Mouse (Mus musculus) MEL (cell line): ENCODE results near the gene Dnajb8. TPM values are rescaled to one million over a fixed set of nuclear protein-coding genes. Genes with fewer than 3 reads are reported as not detected.

Source experiments
- DNase-seq: peaks from one replicate; pipeline ENCODE4 v3.0.0; 2011; ENCODE audit warnings: low read depth, low spot score
- H3K27ac ChIP-seq: 2 replicates; pipeline ENCODE4 v1.5.1; 2012; ENCODE audit warnings: low read depth, mild to moderate bottlenecking, control low read depth, low read length, moderate library complexity; ENCODE audit not compliant: control insufficient read depth
- H3K27me3 ChIP-seq, 2 experiments: fragments of 150-350 bp in 1 of 2; sonication (generic) in 1 of 2; 2 replicates each; pipeline ENCODE4 v1.6.1; 2012; ENCODE audit warnings: low read length in 2 of 2, mild to moderate bottlenecking in 2 of 2, improper control_type of control experiment in 1 of 2, moderate library complexity in 1 of 2; ENCODE audit not compliant: insufficient read depth in 2 of 2, control insufficient read depth in 1 of 2
- H3K36me3 ChIP-seq, 2 experiments: 2 replicates each; pipeline ENCODE4 v1.6.1; 2012 to 2014; ENCODE audit warnings: low read length in 2 of 2, improper control_type of control experiment in 1 of 2, inconsistent platforms in 1 of 2, mild to moderate bottlenecking in 1 of 2; ENCODE audit not compliant: insufficient read depth in 2 of 2, control insufficient read depth in 1 of 2
- H3K4me1 ChIP-seq, 2 experiments: fragments of 150-350 bp in 1 of 2; sonication (generic) in 1 of 2; 2 replicates each; pipeline ENCODE4 v1.6.1; 2012; ENCODE audit warnings: low read length in 2 of 2, improper control_type of control experiment in 1 of 2, mild to moderate bottlenecking in 1 of 2; ENCODE audit not compliant: insufficient read depth in 2 of 2, control insufficient read depth in 1 of 2
- H3K4me3 ChIP-seq, 2 experiments: fragments of 150-350 bp in 1 of 2; sonication (generic) in 1 of 2; 2 replicates each; pipeline ENCODE4 v1.5.1; 2012; ENCODE audit warnings: low read depth in 2 of 2, low read length in 2 of 2, mild to moderate bottlenecking in 2 of 2, moderate library complexity in 2 of 2, control low read depth in 1 of 2, improper control_type of control experiment in 1 of 2; ENCODE audit not compliant: control insufficient read depth in 1 of 2, insufficient read depth in 1 of 2
- H3K79me2 ChIP-seq: 2 replicates; pipeline ENCODE4 v1.6.1; 2012; ENCODE audit warnings: mild to moderate bottlenecking, low read length, moderate library complexity; ENCODE audit not compliant: control insufficient read depth, poor library complexity, insufficient read depth
- H3K9ac ChIP-seq: 2 replicates; pipeline ENCODE4 v1.6.1; 2012; ENCODE audit warnings: low read depth, mild to moderate bottlenecking, control low read depth, low read length, moderate library complexity; ENCODE audit not compliant: control insufficient read depth, poor library complexity, severe bottlenecking
- H3K9me3 ChIP-seq: fragments of 150-350 bp; sonication (generic); replicated peaks from 2 replicates; pipeline ENCODE4 v1.6.1; 2012; ENCODE audit warnings: mild to moderate bottlenecking, low read length, improper control_type of control experiment, moderate library complexity; ENCODE audit not compliant: insufficient read depth
- CHD1 ChIP-seq: IDR thresholded peaks from 2 replicates; pipeline ENCODE4 v1.6.1; 2012; ENCODE audit warnings: low read depth, mild to moderate bottlenecking, inconsistent platforms, low read length, improper control_type of control experiment
- E2F4 ChIP-seq: IDR thresholded peaks from 2 replicates; pipeline ENCODE4 v1.6.1; 2011; ENCODE audit warnings: low read depth, low read length, improper control_type of control experiment, borderline replicate concordance
- ELF1 ChIP-seq: IDR thresholded peaks from 2 replicates; pipeline ENCODE4 v1.6.1; 2014; ENCODE audit warnings: low read depth, mild to moderate bottlenecking, inconsistent platforms, low read length, improper control_type of control experiment, moderate library complexity
- EP300 ChIP-seq, 2 experiments: IDR thresholded peaks; 2 replicates each; pipeline ENCODE4 v1.6.1; 2011; ENCODE audit warnings: improper control_type of control experiment in 2 of 2, low read length in 2 of 2, low read depth in 1 of 2, mild to moderate bottlenecking in 1 of 2
- ETS1 ChIP-seq: IDR thresholded peaks from 2 replicates; pipeline ENCODE4 v1.6.1; 2012; ENCODE audit warnings: low read depth, mild to moderate bottlenecking, inconsistent platforms, low read length, improper control_type of control experiment, moderate library complexity
- GATA1 ChIP-seq: IDR thresholded peaks from 2 replicates; pipeline ENCODE4 v1.6.1; 2011; ENCODE audit warnings: low read depth, low read length, improper control_type of control experiment
- JUND ChIP-seq: IDR thresholded peaks from 2 replicates; pipeline ENCODE4 v1.6.1; 2011; ENCODE audit warnings: low read depth, mild to moderate bottlenecking, improper control_type of control experiment, low read length
- KAT2A ChIP-seq: conservative IDR thresholded peaks from 2 replicates; pipeline ENCODE4 v1.6.1; 2012; ENCODE audit warnings: low read depth, low read length, improper control_type of control experiment, inconsistent platforms
- MAX ChIP-seq: IDR thresholded peaks from 2 replicates; pipeline ENCODE4 v1.6.1; 2011; ENCODE audit warnings: low read length, improper control_type of control experiment
- MAZ ChIP-seq: IDR thresholded peaks from 2 replicates; pipeline ENCODE4 v1.6.1; 2012; ENCODE audit warnings: low read depth, mild to moderate bottlenecking, inconsistent platforms, low read length, improper control_type of control experiment
- MEF2A ChIP-seq: IDR thresholded peaks from 2 replicates; pipeline ENCODE4 v1.6.1; 2014; ENCODE audit warnings: low read depth, mild to moderate bottlenecking, inconsistent platforms, low read length, improper control_type of control experiment; ENCODE audit not compliant: poor library complexity, insufficient replicate concordance, severe bottlenecking; ENCODE audit errors: extremely low read depth
- MYC ChIP-seq: IDR thresholded peaks from 2 replicates; pipeline ENCODE4 v1.6.1; 2011; ENCODE audit warnings: low read depth, mild to moderate bottlenecking, low read length, improper control_type of control experiment, moderate library complexity
- NRF1 ChIP-seq: IDR thresholded peaks from 2 replicates; pipeline ENCODE4 v1.6.1; 2014; ENCODE audit warnings: low read depth, mild to moderate bottlenecking, inconsistent platforms, low read length, improper control_type of control experiment, moderate library complexity; ENCODE audit not compliant: poor library complexity, insufficient read depth, severe bottlenecking
- POLR2A ChIP-seq, 2 experiments: IDR thresholded peaks; 2 replicates each; pipeline ENCODE4 v1.6.1; 2011 to 2012; ENCODE audit warnings: low read length in 2 of 2, mild to moderate bottlenecking in 2 of 2, control low read depth in 1 of 2, improper control_type of control experiment in 1 of 2, low read depth in 1 of 2, moderate library complexity in 1 of 2; ENCODE audit not compliant: control insufficient read depth in 1 of 2, insufficient read depth in 1 of 2, poor library complexity in 1 of 2
- POLR2AphosphoS5 ChIP-seq: IDR thresholded peaks from 2 replicates; pipeline ENCODE4 v1.6.1; 2012; ENCODE audit warnings: low read depth, borderline replicate concordance, mild to moderate bottlenecking, inconsistent platforms, low read length, moderate library complexity, mixed read lengths
- TBP ChIP-seq: IDR thresholded peaks from 2 replicates; pipeline ENCODE4 v1.8.0; 2011; ENCODE audit warnings: low read depth, low read length, improper control_type of control experiment
- UBTF ChIP-seq: IDR thresholded peaks from 2 replicates; pipeline ENCODE4 v1.6.1; 2012; ENCODE audit warnings: low read depth, mild to moderate bottlenecking, inconsistent platforms, low read length, improper control_type of control experiment, moderate library complexity, borderline replicate concordance; ENCODE audit not compliant: insufficient read depth
- USF1 ChIP-seq: IDR thresholded peaks from 2 replicates; pipeline ENCODE4 v1.6.1; 2014; ENCODE audit warnings: low read depth, mild to moderate bottlenecking, inconsistent platforms, low read length, improper control_type of control experiment, moderate library complexity
- ZC3H11A ChIP-seq: IDR thresholded peaks from 2 replicates; pipeline ENCODE4 v1.6.1; 2012; ENCODE audit warnings: low read depth, mild to moderate bottlenecking, inconsistent platforms, low read length, improper control_type of control experiment
- ZKSCAN1 ChIP-seq: IDR thresholded peaks from 2 replicates; pipeline ENCODE4 v1.6.1; 2012; ENCODE audit warnings: low read depth, mild to moderate bottlenecking, inconsistent platforms, low read length, improper control_type of control experiment, moderate library complexity
- ZMIZ1 ChIP-seq: IDR thresholded peaks from 2 replicates; pipeline ENCODE4 v1.6.1; 2012; ENCODE audit warnings: low read depth, mild to moderate bottlenecking, inconsistent platforms, low read length, improper control_type of control experiment, moderate library complexity
- ZNF384 ChIP-seq: IDR thresholded peaks from 2 replicates; pipeline ENCODE4 v1.6.1; 2012; ENCODE audit warnings: low read depth, mild to moderate bottlenecking, inconsistent platforms, low read length, improper control_type of control experiment
- polyA plus RNA-seq, 2 experiments: library from polyadenylated mRNA; stranded (reverse) in 1 of 2; unstranded in 1 of 2; fragments of >175 nt in 1 of 2; fragments of >200 nt in 1 of 2; gene quantifications; 2 replicates each; pipeline versions ENCODE4 v1.2.1 to v1.2.4; 2012; ENCODE audit warnings: low replicate concordance in 2 of 2, low read depth in 1 of 2; ENCODE audit not compliant: insufficient read length in 2 of 2, insufficient read depth in 1 of 2, missing spikeins in 1 of 2
- total RNA-seq: library from RNA; depleted of rRNA; stranded (reverse); fragments of 300-350 nt; gene quantifications from 2 replicates; pipeline ENCODE4 v1.2.3, GENCODE M21; 2012

Gene Dnajb8
- total and polyA plus RNA-seq, 3 experiments: not detected

DNA sequence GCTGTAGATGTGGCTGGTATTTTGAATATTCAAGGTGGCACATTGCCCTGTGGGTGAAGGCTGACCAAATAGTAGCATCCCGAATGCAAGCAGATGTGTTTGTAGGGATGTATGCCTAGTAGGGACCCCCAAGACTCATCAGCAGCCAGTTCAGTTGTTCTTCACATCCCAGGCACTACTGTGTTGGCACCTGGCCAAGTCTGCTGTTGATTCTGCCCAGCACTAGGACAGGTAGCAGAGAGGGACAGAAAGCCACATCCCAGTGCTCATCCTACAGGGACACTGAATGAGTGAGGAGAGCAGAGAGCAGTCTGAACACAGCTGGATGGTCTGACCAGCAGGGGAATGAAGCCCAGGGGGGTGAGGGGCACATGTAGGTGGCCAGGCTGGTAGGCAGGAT, 27.2 kb downstream of the Dnajb8 start:
- no peak overlapping the region for H3K9ac ChIP-seq
- DNase-seq: peak; percentile 53
- peaks cover 22 to 56% of the 10 kb centered on the region in 2 experiments for H3K4me1 ChIP-seq
- no peaks in the 10 kb centered on the region for H3K9me3 ChIP-seq
- TF ChIP-seq CHD1 (no peak), ETS1 (no peak), ZMIZ1 (no peak), ZNF384 (no peak), KAT2A (no peak), ZC3H11A (no peak)
- H3K27me3 ChIP-seq: no peaks in the 10 kb centered on the region
- H3K36me3 ChIP-seq: peaks cover 0 to 29% of the 10 kb centered on the region in 2 experiments; a peak in 2 of 4 replicates
- no peaks in the 10 kb centered on the region for H3K79me2 ChIP-seq
- H3K27ac ChIP-seq: no peak overlapping the region
- no peak overlapping the region for H3K4me3 ChIP-seq

DNA sequence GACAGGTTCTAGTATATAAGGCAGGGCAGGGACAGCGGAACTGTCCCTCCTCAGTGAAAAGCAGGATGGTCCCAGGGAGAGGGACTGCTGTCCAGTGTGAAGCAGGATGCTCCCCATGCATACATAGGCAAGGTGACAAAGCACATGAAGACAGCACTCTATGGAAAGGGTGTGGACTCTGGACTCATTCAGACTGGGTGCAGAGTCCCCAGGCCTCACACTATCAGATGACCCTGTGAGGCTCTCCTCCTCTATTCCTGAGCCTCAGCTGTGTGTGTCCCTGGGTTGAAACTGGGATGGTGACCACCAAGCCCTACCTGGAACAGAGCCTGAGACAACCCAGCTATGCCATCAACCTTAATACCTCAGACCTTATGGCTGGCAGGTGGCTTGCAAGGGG, 29.3 kb downstream of the Dnajb8 start:
- H3K9ac ChIP-seq: peak overlapping the region; percentile 44; the same call in 1 of the 2 replicates
- peaks cover 0 to 51% of the 10 kb centered on the region in 2 experiments; a peak in 2 of 4 replicates for H3K36me3 ChIP-seq
- peak; percentile 16 for DNase-seq
- no peaks in the 10 kb centered on the region for H3K27me3 ChIP-seq
- peaks cover 40 to 78% of the 10 kb centered on the region in 2 experiments for H3K4me1 ChIP-seq
- no peaks in the 10 kb centered on the region for H3K79me2 ChIP-seq
- peak overlapping the region; percentile 72 for H3K27ac ChIP-seq
- TF ChIP-seq MAX: no peak
- no peak for TF ChIP-seq JUND
- TF ChIP-seq GATA1: no peak
- TF ChIP-seq ZC3H11A: no peak
- TF ChIP-seq, all 39 proteins: peak for 0
- H3K9me3 ChIP-seq: no peaks in the 10 kb centered on the region
- no peak overlapping the region for H3K4me3 ChIP-seq

DNA sequence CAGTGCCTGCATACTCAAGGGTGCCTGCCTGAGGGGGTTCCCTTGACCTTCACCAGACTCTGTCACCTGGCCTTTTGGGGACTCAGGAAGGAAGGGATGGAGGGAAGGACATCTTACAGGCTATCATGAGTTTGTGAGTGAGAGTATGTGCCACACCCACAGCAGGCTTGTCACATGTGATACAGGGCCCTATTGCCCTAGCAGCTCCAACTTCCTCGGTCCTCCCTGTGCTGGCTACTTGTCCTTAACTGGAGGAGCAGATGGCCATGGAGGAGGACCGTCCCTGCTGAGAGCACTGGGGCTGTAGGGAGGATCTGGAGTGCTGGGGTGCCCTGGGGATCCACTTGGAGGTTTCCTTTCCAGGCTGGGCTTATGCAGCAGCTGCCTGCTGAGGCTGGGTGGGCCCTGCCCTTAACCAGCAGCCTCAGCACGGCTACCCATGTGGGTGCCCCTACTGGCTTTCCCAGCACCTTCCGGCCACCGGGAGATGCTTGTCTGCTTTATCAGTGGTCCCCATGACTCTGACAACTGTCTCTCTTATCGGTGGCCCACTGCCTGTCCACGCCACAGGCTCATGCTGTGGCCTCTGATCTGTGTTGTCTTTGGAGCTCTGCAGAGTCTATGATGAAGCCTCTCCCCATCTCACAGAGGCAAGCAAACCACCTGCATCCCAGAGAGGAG, 29.9 kb downstream of the Dnajb8 start:
- Histone ChIP-seq H3K9ac (peak overlapping the region; percentile 44), H3K9me3 (no peaks in the 10 kb centered on the region), H3K36me3 (peaks cover 0 to 56% of the 10 kb centered on the region in 2 experiments; a peak in 2 of 4 replicates), H3K4me1 (peaks cover 42 to 83% of the 10 kb centered on the region in 2 experiments), H3K27ac (peak overlapping the region; percentile 72), H3K4me3 (no peak overlapping the region), H3K79me2 (no peaks in the 10 kb centered on the region), H3K27me3 (no peaks in the 10 kb centered on the region)
- DNase-seq: peak; percentile 76
- TF ChIP-seq E2F4: no peak
- peak in 1 of 2 experiments; percentile 38; a peak in 1 of 4 replicates for TF ChIP-seq POLR2A (IDR thresholded peaks at IDR 0.05; ENCODE audit: control insufficient read depth in 1 of 2, insufficient read depth in 1 of 2, low read depth in 1 of 2, low read length in 2 of 2, poor library complexity in 1 of 2)
- TF ChIP-seq ETS1: peak; percentile 79
- no peak for TF ChIP-seq UBTF
- peak; percentile 91 to 97 for TF ChIP-seq EP300 (IDR thresholded peaks at IDR 0.05; ENCODE audit: low read depth in 1 of 2, low read length in 2 of 2)
- TF ChIP-seq MAZ: no peak
- no peak for TF ChIP-seq JUND
- TF ChIP-seq ZKSCAN1: no peak
- peak; percentile 27 for TF ChIP-seq MAX
- TF ChIP-seq MEF2A: peak; percentile 55; the same call in 1 of the 2 replicates
- no peak for TF ChIP-seq TBP
- peak; percentile 26; the same call in 1 of the 2 replicates for TF ChIP-seq MYC
- no peak for TF ChIP-seq ZC3H11A
- peak; percentile 47; the same call in 1 of the 2 replicates for TF ChIP-seq USF1
- TF ChIP-seq ELF1: peak; percentile 40; the same call in 1 of the 2 replicates
- TF ChIP-seq NRF1: no peak
- TF ChIP-seq POLR2AphosphoS5: no peak
- TF ChIP-seq GATA1: peak; percentile 83
